Mouse (Mus musculus) midbrain, postnatal 0 days (tissue): ENCODE measurements around the gene Igfbp2. TPM values are rescaled to one million over a fixed set of nuclear protein-coding genes. Genes with fewer than 3 reads are reported as not detected.

Experiments used
- ATAC-seq: fragments of 200-750 bp; cut with Nextera tagmentation; 2 replicates; pipeline ENCODE4 v1.8.0; 2017; ENCODE audit warnings: moderate number of reproducible peaks, mild to moderate bottlenecking, moderate TSS enrichment, moderate library complexity; ENCODE audit not compliant: low FRiP score
- DNase-seq: peaks from one replicate; pipeline ENCODE4 v3.0.0-alpha.2; 2015; ENCODE audit warnings: low spot score
- H3K27ac ChIP-seq: fragments of 300-500 bp; sonication (generic); 2 replicates; pipeline ENCODE4 v1.5.1; 2014; ENCODE audit warnings: low read depth, mild to moderate bottlenecking, low read length, mixed read lengths
- H3K27me3 ChIP-seq: fragments of 300-500 bp; sonication (generic); 2 replicates; pipeline ENCODE4 v1.6.1; 2014; ENCODE audit warnings: low read length, control low read depth, mixed read lengths; ENCODE audit not compliant: insufficient read depth
- H3K36me3 ChIP-seq: fragments of 300-500 bp; sonication (generic); 2 replicates; pipeline ENCODE4 v1.6.1; 2014; ENCODE audit warnings: low read length, control low read depth, mixed read lengths; ENCODE audit not compliant: insufficient read depth
- H3K4me1 ChIP-seq: fragments of 300-500 bp; sonication (generic); 2 replicates; pipeline ENCODE4 v1.6.1; 2014; ENCODE audit warnings: mild to moderate bottlenecking, control low read depth, antibody characterized with exemption, low read length, mixed read lengths; ENCODE audit not compliant: insufficient read depth
- H3K4me2 ChIP-seq: fragments of 300-500 bp; sonication (generic); 2 replicates; pipeline ENCODE4 v1.6.1; 2014; ENCODE audit warnings: low read depth, mild to moderate bottlenecking, low read length, mixed read lengths; ENCODE audit not compliant: poor library complexity, severe bottlenecking
- H3K4me3 ChIP-seq: fragments of 300-500 bp; sonication (generic); 2 replicates; pipeline ENCODE4 v1.5.1; 2014; ENCODE audit warnings: low read depth, mild to moderate bottlenecking, low read length, moderate library complexity
- H3K9ac ChIP-seq: fragments of 300-500 bp; sonication (generic); replicated peaks from 2 replicates; pipeline ENCODE4 v1.6.1; 2014; ENCODE audit warnings: mild to moderate bottlenecking, low read length, moderate library complexity, mixed read lengths; ENCODE audit not compliant: poor library complexity, severe bottlenecking
- H3K9me3 ChIP-seq: fragments of 300-500 bp; sonication (generic); 2 replicates; pipeline ENCODE4 v1.6.1; 2016; ENCODE audit warnings: low read length, control low read depth
- CTCF ChIP-seq: IDR thresholded peaks from 2 replicates; pipeline ENCODE4 v1.5.1; 2016; ENCODE audit warnings: antibody characterized with exemption, mild to moderate bottlenecking
- WGBS: fragments of 180-500 bp; shearing (Covaris S2); extraction: QIAGEN DNeasy Blood & Tissue Kit; methylation state at CpG from one replicate; pipeline ENCODE4 v1.1.7; 2014; 5-methylcytosine and 5-hydroxymethylcytosine counted together
- polyA plus RNA-seq: library from polyadenylated mRNA; unstranded; fragments of >200 nt; fragmentation: Nextera tagmentation; extraction: Ambion mirVana; gene quantifications from 2 replicates; pipeline ENCODE4 v1.2.1, GENCODE M21; 2015
- total RNA-seq: library from RNA; depleted of rRNA; stranded (reverse); fragments of >200 nt; gene quantifications from 2 replicates; pipeline ENCODE4 v1.2.3, GENCODE M21; 2014

Gene Igfbp2
- total and polyA plus RNA-seq, 2 experiments from 2014 or later, result 272 to 450 TPM

DNA sequence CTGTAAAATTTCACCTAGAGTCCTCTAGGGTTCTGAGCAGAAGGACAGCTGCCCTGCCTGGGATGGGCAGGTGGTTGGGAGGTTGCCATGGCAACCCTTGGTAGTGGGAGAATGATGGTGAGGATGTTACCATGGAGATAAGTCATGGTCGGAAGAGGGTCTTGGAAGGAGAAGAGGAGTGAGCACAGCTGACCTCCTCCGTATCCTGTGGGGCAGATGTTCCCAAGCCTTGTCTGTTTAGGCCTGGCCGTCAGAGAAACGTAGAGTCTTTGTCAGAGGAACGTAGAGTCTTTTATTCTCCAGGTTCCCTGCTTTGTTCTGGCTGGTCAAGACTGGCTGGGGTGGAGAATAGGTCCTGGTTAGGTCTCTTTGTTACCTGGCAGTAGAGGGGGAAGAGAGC is 34.6 kb downstream of the Igfbp2 start:
- WGBS, result 16% methylated on average over 5 of the region's 5 CpGs

DNA sequence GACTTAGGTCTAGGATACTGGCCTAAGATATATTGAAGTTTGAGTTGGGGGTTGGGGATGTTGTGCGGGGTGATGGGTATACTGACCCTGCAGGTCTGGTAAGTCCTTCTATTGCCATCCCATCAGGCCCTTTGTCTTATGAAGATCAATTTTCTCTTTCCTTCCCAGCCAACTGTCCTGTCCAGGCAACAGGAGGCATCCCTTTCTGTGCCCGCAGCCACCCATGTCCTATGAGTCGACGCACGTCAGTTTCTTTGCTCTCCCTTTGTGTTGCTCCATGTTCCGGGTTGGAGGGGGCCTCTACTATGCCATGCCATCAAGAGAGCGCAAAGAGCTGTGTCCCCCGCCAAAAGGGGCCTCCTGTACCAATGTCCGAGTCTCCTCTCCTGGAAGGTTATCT is 35.7 kb downstream of the Igfbp2 start:
- 93% methylated on average over 9 of the region's 9 CpGs for WGBS
- Histone ChIP-seq H3K4me2 (no peak overlapping the region), H3K36me3 (0 out of 2 replicates have a peak, but pooled peaks cover 3% of the 10 kb centered on the region), H3K4me3 (no peak overlapping the region), H3K9me3 (no peaks in the 10 kb centered on the region), H3K27me3 (no peaks in the 10 kb centered on the region), H3K4me1 (no peaks in the 10 kb centered on the region), H3K27ac (no peak overlapping the region), H3K9ac (no peak overlapping the region)
- TF ChIP-seq CTCF, result no peak
- DNase-seq, result no peak
- ATAC-seq, result no peak

More for the DNA sequence above, 34.6 kb downstream of the Igfbp2 start:
- TF ChIP-seq CTCF, result no peak
- H3K27ac ChIP-seq, result peak overlapping the region; percentile 60
- DNase-seq, result peak; percentile 84
- ATAC-seq, result peak; percentile 76
- H3K4me3 ChIP-seq, result no peak overlapping the region
- H3K4me1 ChIP-seq, result no peaks in the 10 kb centered on the region
- no peaks in the 10 kb centered on the region for H3K9me3 ChIP-seq
- H3K4me2 ChIP-seq, result no peak overlapping the region
- H3K9ac ChIP-seq, result no peak overlapping the region
- H3K36me3 ChIP-seq, result 0 out of 2 replicates have a peak, but pooled peaks cover 3% of the 10 kb centered on the region
- no peaks in the 10 kb centered on the region for H3K27me3 ChIP-seq

DNA sequence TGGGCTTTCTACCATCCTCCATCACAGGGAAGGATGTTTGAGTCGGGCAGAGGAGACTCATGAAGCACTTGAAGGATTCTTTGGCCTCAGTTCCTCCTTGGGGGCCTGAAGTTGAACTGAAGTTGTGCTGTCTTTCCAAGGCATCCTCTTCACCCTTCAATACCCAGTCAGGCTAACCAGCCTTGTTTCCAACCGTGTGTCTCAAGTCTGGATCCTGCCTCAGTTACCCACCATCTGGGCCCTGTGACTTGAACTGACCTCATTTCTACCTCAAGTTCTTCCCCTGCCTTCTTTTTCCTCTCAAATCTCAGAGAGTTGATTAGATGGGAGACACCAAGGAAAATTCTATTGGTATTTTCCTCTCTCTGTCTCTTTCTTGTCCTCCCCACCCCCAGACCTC is 36.2 kb downstream of the Igfbp2 start:
- Histone ChIP-seq H3K9ac (no peak overlapping the region), H3K4me2 (no peak overlapping the region), H3K27me3 (no peaks in the 10 kb centered on the region), H3K9me3 (no peaks in the 10 kb centered on the region), H3K36me3 (0 out of 2 replicates have a peak, but pooled peaks cover 3% of the 10 kb centered on the region), H3K4me1 (no peaks in the 10 kb centered on the region), H3K4me3 (no peak overlapping the region), H3K27ac (no peak overlapping the region)
- ATAC-seq (no peak), DNase-seq (no peak)
- WGBS, result 92% methylated on average over 2 of the region's 2 CpGs
- TF ChIP-seq CTCF, result no peak

DNA sequence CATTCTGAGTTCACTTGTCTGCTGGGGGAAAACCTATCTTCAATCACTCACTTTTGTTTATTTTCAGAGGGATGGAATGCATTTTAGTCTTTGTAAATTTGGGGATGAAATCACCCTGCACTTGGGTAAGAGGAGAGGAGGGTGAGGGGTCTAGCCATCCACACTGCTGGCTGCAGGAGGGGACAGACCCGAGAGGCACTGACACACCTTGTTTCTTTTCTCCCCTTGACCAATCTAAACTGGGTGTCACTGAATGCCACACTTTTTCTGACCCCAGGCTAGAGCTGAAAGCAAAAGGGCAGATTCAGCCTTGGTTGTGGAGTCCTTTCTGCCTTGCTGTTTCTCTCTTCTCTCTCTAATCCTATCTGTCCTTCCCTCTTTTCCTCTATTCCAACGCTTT is 37.4 kb downstream of the Igfbp2 start:
- Histone ChIP-seq H3K9me3 (no peaks in the 10 kb centered on the region), H3K36me3 (0 out of 2 replicates have a peak, but pooled peaks cover 3% of the 10 kb centered on the region), H3K27ac (no peak overlapping the region), H3K27me3 (no peaks in the 10 kb centered on the region), H3K4me3 (no peak overlapping the region), H3K4me1 (no peaks in the 10 kb centered on the region), H3K4me2 (no peak overlapping the region), H3K9ac (no peak overlapping the region)
- DNase-seq (no peak), ATAC-seq (no peak)
- TF ChIP-seq CTCF, result no peak
- WGBS, result 76% methylated on average over 2 of the region's 2 CpGs

DNA sequence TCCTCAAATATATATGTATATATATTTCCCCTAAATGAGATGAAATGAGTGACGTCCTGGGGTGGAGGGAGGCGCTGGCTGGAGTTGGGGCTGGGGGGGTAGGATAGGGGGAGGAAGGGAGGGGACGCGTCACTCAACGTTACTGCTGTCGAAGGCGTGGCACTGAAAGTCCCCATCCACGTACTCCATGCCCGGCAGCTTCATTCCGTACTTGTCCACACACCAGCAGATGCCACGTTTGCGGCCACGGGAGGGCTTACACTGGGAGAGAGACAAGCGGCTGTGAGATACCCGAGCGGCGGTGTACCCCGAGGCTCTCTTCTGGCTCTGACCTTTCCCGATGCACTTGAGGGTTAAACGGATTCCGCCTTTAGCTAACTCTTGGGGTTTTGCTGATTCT is 37.9 kb downstream of the Igfbp2 start:
- Histone ChIP-seq H3K36me3 (0 out of 2 replicates have a peak, but pooled peaks cover 3% of the 10 kb centered on the region), H3K9me3 (no peaks in the 10 kb centered on the region), H3K4me3 (no peak overlapping the region), H3K4me1 (no peaks in the 10 kb centered on the region), H3K27me3 (no peaks in the 10 kb centered on the region), H3K4me2 (no peak overlapping the region), H3K27ac (no peak overlapping the region), H3K9ac (no peak overlapping the region)
- no peak for TF ChIP-seq CTCF
- ATAC-seq (no peak), DNase-seq (no peak)
- WGBS, result 92% methylated on average over 21 of the region's 21 CpGs

DNA sequence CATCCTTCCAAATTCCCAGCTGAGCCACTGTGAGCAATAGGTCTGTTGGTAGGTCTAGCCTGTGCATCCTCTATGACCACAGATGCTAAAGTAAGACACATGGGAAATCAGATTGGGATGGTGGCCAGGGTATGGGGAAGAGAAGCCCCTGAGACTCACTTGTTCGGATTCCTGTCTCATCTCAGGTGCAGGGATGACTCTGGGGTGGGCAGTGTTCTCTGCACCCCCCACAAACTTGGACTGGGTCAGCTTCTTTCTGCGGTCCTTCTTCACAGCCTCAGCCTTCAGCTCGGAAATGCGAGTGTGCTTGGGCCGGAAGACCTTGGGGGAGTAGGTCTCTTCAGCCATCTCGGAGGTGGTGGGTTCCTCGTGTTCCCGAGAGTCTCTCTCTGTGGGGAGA is 39.4 kb downstream of the Igfbp2 start:
- no peak for ATAC-seq
- H3K27ac ChIP-seq, result no peak overlapping the region
- H3K4me1 ChIP-seq, result no peaks in the 10 kb centered on the region
- no peaks in the 10 kb centered on the region for H3K9me3 ChIP-seq
- H3K9ac ChIP-seq, result no peak overlapping the region
- no peak overlapping the region for H3K4me2 ChIP-seq
- 91% methylated on average over 8 of the region's 8 CpGs for WGBS
- no peak overlapping the region for H3K4me3 ChIP-seq
- H3K36me3 ChIP-seq, result 0 out of 2 replicates have a peak, but pooled peaks cover 3% of the 10 kb centered on the region
- H3K27me3 ChIP-seq, result no peaks in the 10 kb centered on the region
- DNase-seq, result no peak
- TF ChIP-seq CTCF, result no peak
